In the genomic region with DNA sequence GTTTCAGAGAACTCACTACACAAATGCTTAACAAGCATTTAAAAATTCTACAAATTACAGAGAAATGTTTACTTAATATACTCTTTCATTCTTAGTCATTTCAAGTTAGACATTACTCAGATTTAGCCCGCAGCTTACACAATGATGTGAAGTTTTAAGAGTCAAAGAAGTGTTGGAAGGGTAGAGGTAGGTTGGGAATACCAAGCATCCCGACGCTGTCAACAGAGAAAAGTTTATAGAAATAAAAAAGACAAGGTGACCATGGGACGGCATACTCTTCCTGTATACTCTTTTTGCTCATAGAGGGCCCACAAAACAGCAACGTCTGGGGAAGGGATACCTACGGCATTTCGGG, we compare ENCODE assay signal across 7 mouse cellular contexts. TPM values are rescaled to one million over a fixed set of nuclear protein-coding genes. Genes with fewer than 3 reads are reported as not detected.
DNase-seq lines count a peak whose midpoint lies in the region; ATAC-seq lines count a peak whose summit lies in the region.

No protein-coding gene starts in this region.

- peak overlapping the region; percentile 99 for H3K4me3 ChIP-seq in megakaryocyte, embryonic 14.5 days (replicated peaks)
- H3K4me3 ChIP-seq in forebrain, embryonic 13.5 days = peak overlapping the region; percentile 74
- peak overlapping the region; percentile 76 for H3K4me3 ChIP-seq in limb, embryonic 15.5 days
- H3K4me3 ChIP-seq in stomach, embryonic 16.5 days (replicated peaks; ENCODE audit: low read length) = peak overlapping the region; percentile 67

- H3K9me3 ChIP-seq in megakaryocyte, embryonic 14.5 days = no peaks in the 10 kb centered on the region
- no peaks in the 10 kb centered on the region for H3K9me3 ChIP-seq in forebrain, embryonic 13.5 days (replicated peaks)
- no peaks in the 10 kb centered on the region for H3K9me3 ChIP-seq in limb, embryonic 15.5 days
- no peaks in the 10 kb centered on the region for H3K9me3 ChIP-seq in stomach, embryonic 16.5 days (replicated peaks; ENCODE audit: control insufficient read depth, low read length)

- DNase-seq in layer of hippocampus, postnatal 36 days = no peak
- DNase-seq in adrenal gland, postnatal 25 days = no peak

- peak overlapping the region; percentile 84 for H3K9ac ChIP-seq in forebrain, embryonic 13.5 days
- H3K9ac ChIP-seq in limb, embryonic 15.5 days = peak overlapping the region; percentile 61; the same call in 1 of the 2 replicates
- H3K9ac ChIP-seq in stomach, embryonic 16.5 days (ENCODE audit: low read length) = peak overlapping the region; percentile 93

- peaks cover 6% of the 10 kb centered on the region; the same call in 1 of the 2 replicates for H3K4me1 ChIP-seq in megakaryocyte, embryonic 14.5 days
- H3K4me1 ChIP-seq in forebrain, embryonic 13.5 days = peaks cover 13% of the 10 kb centered on the region
- peaks cover 4% of the 10 kb centered on the region; the same call in 1 of the 2 replicates for H3K4me1 ChIP-seq in limb, embryonic 15.5 days
- peaks cover 7% of the 10 kb centered on the region; the same call in 1 of the 2 replicates for H3K4me1 ChIP-seq in stomach, embryonic 16.5 days (ENCODE audit: control insufficient read depth, insufficient read depth, low read length)

- peaks cover 5% of the 10 kb centered on the region for H3K36me3 ChIP-seq in megakaryocyte, embryonic 14.5 days (replicated peaks; ENCODE audit: low read length)
- 0 out of 2 replicates have a peak, but pooled peaks cover 5% of the 10 kb centered on the region for H3K36me3 ChIP-seq in forebrain, embryonic 13.5 days (ENCODE audit: poor library complexity, severe bottlenecking)
- H3K36me3 ChIP-seq in limb, embryonic 15.5 days = no peaks in the 10 kb centered on the region
- no peaks in the 10 kb centered on the region for H3K36me3 ChIP-seq in stomach, embryonic 16.5 days (ENCODE audit: control insufficient read depth, insufficient read depth, low read length)

- WGBS in forebrain, embryonic 13.5 days = under 1% methylated on average over 7 of the region's 7 CpGs
- WGBS in limb, embryonic 15.5 days = 0% methylated on average over 7 of the region's 7 CpGs
- WGBS in stomach, embryonic 16.5 days = under 1% methylated on average over 7 of the region's 7 CpGs

- ATAC-seq in megakaryocyte, adult 5-6 weeks (ENCODE audit: poor library complexity, severe bottlenecking) = no peak
- ATAC-seq in forebrain, embryonic 13.5 days = no peak; the same call in 1 of the 2 replicates
- ATAC-seq in limb, embryonic 15.5 days (ENCODE audit: insufficient number of reproducible peaks, low FRiP score, low TSS enrichment, low read depth) = no peak
- no peak for ATAC-seq in stomach, embryonic 16.5 days (ENCODE audit: insufficient read depth, low FRiP score)

- H3K27ac ChIP-seq in forebrain, embryonic 13.5 days = peak overlapping the region; percentile 96; the same call in 1 of the 2 replicates
- peak overlapping the region; percentile 86 for H3K27ac ChIP-seq in limb, embryonic 15.5 days
- peak overlapping the region; percentile 89 for H3K27ac ChIP-seq in stomach, embryonic 16.5 days (ENCODE audit: low read length)

- no peaks in the 10 kb centered on the region for H3K27me3 ChIP-seq in megakaryocyte, embryonic 14.5 days (replicated peaks)
- no peaks in the 10 kb centered on the region for H3K27me3 ChIP-seq in forebrain, embryonic 13.5 days
- H3K27me3 ChIP-seq in limb, embryonic 15.5 days = no peaks in the 10 kb centered on the region
- H3K27me3 ChIP-seq in stomach, embryonic 16.5 days (ENCODE audit: control insufficient read depth, insufficient read depth, low read length) = no peaks in the 10 kb centered on the region

- peak overlapping the region; percentile 68 for H3K4me2 ChIP-seq in forebrain, embryonic 13.5 days
- peak overlapping the region; percentile 68 for H3K4me2 ChIP-seq in limb, embryonic 15.5 days
- H3K4me2 ChIP-seq in stomach, embryonic 16.5 days (ENCODE audit: low read depth, low read length) = peak overlapping the region; percentile 71

RNA-seq across cellular contexts. Expression of a gene that starts 0.3 kb away (rescaled TPM):
- polyA plus RNA-seq in megakaryocyte, embryonic 14.5 days (2012; ENCODE audit: insufficient read depth, low replicate concordance) = 0.47 TPM in 1 of 2 replicates, not detected in the other
- 2.1 and 11.8 TPM in 2 replicates for total RNA-seq in megakaryocyte, adult 5-6 weeks (2015)
- total RNA-seq in megakaryocyte, adult 5-6 weeks (2017) = 1.4 and 1.6 TPM in 2 replicates
- polyA plus RNA-seq in forebrain, embryonic 13.5 days (2015; fragmentation: Nextera tagmentation; extraction: Ambion mirVana) = 22.3 and 28.5 TPM in 2 replicates
- polyA plus RNA-seq in limb, embryonic 15.5 days (2015; fragmentation: Nextera tagmentation; extraction: Ambion mirVana) = 16.2 and 19.3 TPM in 2 replicates
- polyA plus RNA-seq in stomach, embryonic 16.5 days (2015; fragmentation: Nextera tagmentation; extraction: Ambion mirVana) = 16.9 and 19.6 TPM in 2 replicates
- 1 to 10 TPM; 5.4 to 9.6 TPM for total RNA-seq in layer of hippocampus, postnatal 36 days (2021)
- 7.7 and 12.8 TPM in 2 replicates for total RNA-seq in adrenal gland, postnatal 25 days (2021)

Comparison
In these comparisons a context has a peak if more than half of its experiments do, and no peak if none do; other contexts are left out.
1. RNA of a gene that starts 0.3 kb away (polyA plus RNA-seq): 22.3 to 28.5 TPM in forebrain, embryonic 13.5 days, 16.9 to 19.6 TPM in stomach, embryonic 16.5 days and 16.2 to 19.3 TPM in limb, embryonic 15.5 days; 0.47 TPM in megakaryocyte, embryonic 14.5 days; every median in the first group is over 10 times any median in the second.
2. Peak in every context shown above with its lines, with median percentiles within 50 percentile points of each other: H3K4me3 ChIP-seq, H3K27ac ChIP-seq, H3K4me2 ChIP-seq and H3K9ac ChIP-seq.